Mouse (Mus musculus): ENCODE results near the gene Fuca1. TPM values are rescaled to one million over a fixed set of nuclear protein-coding genes. Genes with fewer than 3 reads are reported as not detected.
A peak's percentile ranks its signal among the peaks of the same experiment; 100 is the strongest.

The Fuca1 gene
- polyA plus RNA-seq, 1 experiment, result 43.5 TPM

DNA sequence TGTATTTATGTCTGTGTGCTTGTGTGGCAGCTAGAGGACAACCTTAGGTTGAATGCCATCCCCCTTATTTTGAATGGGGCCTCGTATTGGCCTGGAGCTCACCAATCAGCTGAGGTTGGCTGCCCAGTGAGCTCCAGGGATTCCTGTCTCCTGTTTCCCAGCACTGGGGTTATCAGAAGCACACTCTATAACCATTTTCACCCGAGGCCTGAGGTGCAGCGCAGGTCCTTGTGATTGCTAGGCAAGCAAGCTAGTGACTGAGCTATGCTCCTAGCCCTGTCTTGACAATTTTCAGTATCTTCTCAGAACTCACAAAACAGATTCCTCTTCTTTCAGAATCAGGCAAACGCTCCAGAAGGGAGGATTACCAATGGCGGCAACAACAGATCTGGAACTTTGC is 64.0 kb downstream of the Fuca1 start:
- 97% methylated on average over 5 of the region's 5 CpGs for WGBS
- H3K4me1 ChIP-seq (replicated peaks; ENCODE audit: control insufficient read depth, insufficient read depth, low read length), result peaks cover 8% of the 10 kb centered on the region
- TF ChIP-seq POLR2A (IDR thresholded peaks at IDR 0.05; ENCODE audit: control insufficient read depth, extremely low read depth, insufficient read depth, low read length, poor library complexity) (no peak), CTCF (IDR thresholded peaks at IDR 0.05; ENCODE audit: borderline replicate concordance, control insufficient read depth, extremely low read depth, insufficient read depth, low read length, poor library complexity) (no peak)

DNA sequence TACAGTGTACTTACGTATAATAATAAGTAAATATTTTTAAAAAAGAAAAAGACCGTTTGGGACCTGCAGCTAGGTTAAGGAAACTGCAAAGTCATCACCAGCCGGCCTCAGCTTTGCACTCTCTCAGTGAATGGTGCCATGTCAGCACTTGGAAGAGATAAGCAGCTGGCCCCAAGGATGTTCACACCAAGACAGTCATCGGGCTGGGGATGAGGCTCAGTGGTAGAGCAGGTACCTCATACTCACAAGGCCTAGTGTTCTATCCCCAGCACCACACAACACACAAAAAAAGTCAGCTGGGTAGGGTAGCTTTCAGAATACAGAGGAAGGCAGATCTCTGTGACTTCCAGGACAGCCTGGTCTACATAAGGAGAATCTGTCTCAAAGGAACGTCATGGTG is 64.7 kb downstream of the Fuca1 start:
- Histone ChIP-seq H3K36me3 (ENCODE audit: control insufficient read depth, insufficient read depth, low read length) (peaks cover 6% of the 10 kb centered on the region), H3K4me3 (ENCODE audit: control insufficient read depth, insufficient read depth, low read length) (no peak overlapping the region), H3K27ac (ENCODE audit: control insufficient read depth, insufficient read depth, low read length) (no peak overlapping the region), H3K27me3 (ENCODE audit: control insufficient read depth, insufficient read depth, low read length) (no peaks in the 10 kb centered on the region), H3K4me1 (replicated peaks; ENCODE audit: control insufficient read depth, insufficient read depth, low read length) (peaks cover 8% of the 10 kb centered on the region)
- DNase-seq, result no peak
- WGBS, result 80% methylated on average over 5 of the region's 5 CpGs
- TF ChIP-seq POLR2A (IDR thresholded peaks at IDR 0.05; ENCODE audit: control insufficient read depth, extremely low read depth, insufficient read depth, low read length, poor library complexity), result no peak
- no peak for TF ChIP-seq CTCF (IDR thresholded peaks at IDR 0.05; ENCODE audit: borderline replicate concordance, control insufficient read depth, extremely low read depth, insufficient read depth, low read length, poor library complexity)

More for the DNA sequence above, 64.0 kb downstream of the Fuca1 start:
- H3K36me3 ChIP-seq (ENCODE audit: control insufficient read depth, insufficient read depth, low read length), result peaks cover 6% of the 10 kb centered on the region
- no peak for DNase-seq
- H3K27me3 ChIP-seq (ENCODE audit: control insufficient read depth, insufficient read depth, low read length), result no peaks in the 10 kb centered on the region
- H3K27ac ChIP-seq (ENCODE audit: control insufficient read depth, insufficient read depth, low read length), result no peak overlapping the region
- H3K4me3 ChIP-seq (ENCODE audit: control insufficient read depth, insufficient read depth, low read length), result no peak overlapping the region

DNA sequence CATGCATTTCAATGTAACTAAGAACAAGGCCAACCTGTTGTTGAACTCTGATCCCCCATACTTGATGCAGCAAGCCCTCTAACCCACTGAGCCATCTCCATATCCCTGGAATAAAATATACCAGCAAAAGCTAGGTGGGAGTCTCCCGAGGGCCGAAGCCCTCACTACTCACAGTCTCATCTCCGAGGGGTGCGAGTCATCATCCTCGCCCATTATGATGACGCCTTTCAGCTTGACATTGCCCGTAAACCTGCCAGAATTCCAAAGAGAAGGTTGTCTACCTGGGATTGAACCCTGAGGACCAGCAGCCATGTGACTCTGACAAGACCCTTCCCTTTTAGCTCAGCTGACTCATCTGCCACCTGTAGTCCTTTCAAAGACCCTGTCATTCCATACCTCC is 65.2 kb downstream of the Fuca1 start:
- peaks cover 8% of the 10 kb centered on the region for H3K4me1 ChIP-seq (replicated peaks; ENCODE audit: control insufficient read depth, insufficient read depth, low read length)
- H3K36me3 ChIP-seq (ENCODE audit: control insufficient read depth, insufficient read depth, low read length), result peaks cover 6% of the 10 kb centered on the region
- WGBS, result 97% methylated on average over 7 of the region's 7 CpGs
- DNase-seq, result no peak
- H3K4me3 ChIP-seq (ENCODE audit: control insufficient read depth, insufficient read depth, low read length), result no peak overlapping the region
- H3K27ac ChIP-seq (ENCODE audit: control insufficient read depth, insufficient read depth, low read length), result no peak overlapping the region
- no peaks in the 10 kb centered on the region for H3K27me3 ChIP-seq (ENCODE audit: control insufficient read depth, insufficient read depth, low read length)
- TF ChIP-seq POLR2A (IDR thresholded peaks at IDR 0.05; ENCODE audit: control insufficient read depth, extremely low read depth, insufficient read depth, low read length, poor library complexity) (no peak), CTCF (IDR thresholded peaks at IDR 0.05; ENCODE audit: borderline replicate concordance, control insufficient read depth, extremely low read depth, insufficient read depth, low read length, poor library complexity) (no peak)

DNA sequence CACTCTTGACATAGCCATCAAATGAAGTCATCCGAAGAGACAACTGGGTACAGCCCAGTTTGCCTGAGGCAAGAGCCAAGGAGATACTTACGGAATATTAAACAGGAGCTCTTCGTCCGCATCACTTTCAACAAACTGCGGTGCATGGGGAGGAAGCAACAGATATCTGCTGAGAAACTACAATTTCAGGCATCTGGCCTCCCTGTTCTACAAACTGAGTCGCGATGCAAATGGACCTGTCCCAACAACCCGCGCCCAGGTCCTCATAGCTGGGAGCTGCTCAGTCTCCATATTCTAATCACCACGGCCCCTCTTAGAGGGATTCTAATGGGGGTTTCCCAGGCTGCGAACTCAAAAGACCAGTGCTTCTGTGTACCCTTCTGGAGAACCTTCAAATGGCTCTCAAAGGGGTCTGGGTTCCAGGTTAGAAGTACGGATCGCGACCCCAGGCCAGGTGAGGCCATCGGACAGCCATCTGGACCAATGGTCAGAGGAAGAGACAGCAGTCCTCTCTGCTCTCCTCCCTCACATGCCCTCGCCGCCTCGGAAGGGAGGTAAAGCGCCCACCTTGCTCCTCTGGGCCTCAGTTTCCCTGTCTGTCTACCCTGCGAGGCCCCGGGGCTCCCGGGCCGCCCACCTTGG is 65.9 kb downstream of the Fuca1 start:
- Histone ChIP-seq H3K36me3 (ENCODE audit: control insufficient read depth, insufficient read depth, low read length) (peaks cover 6% of the 10 kb centered on the region), H3K4me3 (ENCODE audit: control insufficient read depth, insufficient read depth, low read length) (peak overlapping the region; percentile 58), H3K27me3 (ENCODE audit: control insufficient read depth, insufficient read depth, low read length) (no peaks in the 10 kb centered on the region), H3K4me1 (replicated peaks; ENCODE audit: control insufficient read depth, insufficient read depth, low read length) (peaks cover 8% of the 10 kb centered on the region), H3K27ac (ENCODE audit: control insufficient read depth, insufficient read depth, low read length) (no peak overlapping the region)
- DNase-seq, result no peak
- TF ChIP-seq CTCF (IDR thresholded peaks at IDR 0.05; ENCODE audit: borderline replicate concordance, control insufficient read depth, extremely low read depth, insufficient read depth, low read length, poor library complexity) (no peak), POLR2A (IDR thresholded peaks at IDR 0.05; ENCODE audit: control insufficient read depth, extremely low read depth, insufficient read depth, low read length, poor library complexity) (no peak)
- WGBS, result 14% methylated on average over 23 of the region's 23 CpGs

DNA sequence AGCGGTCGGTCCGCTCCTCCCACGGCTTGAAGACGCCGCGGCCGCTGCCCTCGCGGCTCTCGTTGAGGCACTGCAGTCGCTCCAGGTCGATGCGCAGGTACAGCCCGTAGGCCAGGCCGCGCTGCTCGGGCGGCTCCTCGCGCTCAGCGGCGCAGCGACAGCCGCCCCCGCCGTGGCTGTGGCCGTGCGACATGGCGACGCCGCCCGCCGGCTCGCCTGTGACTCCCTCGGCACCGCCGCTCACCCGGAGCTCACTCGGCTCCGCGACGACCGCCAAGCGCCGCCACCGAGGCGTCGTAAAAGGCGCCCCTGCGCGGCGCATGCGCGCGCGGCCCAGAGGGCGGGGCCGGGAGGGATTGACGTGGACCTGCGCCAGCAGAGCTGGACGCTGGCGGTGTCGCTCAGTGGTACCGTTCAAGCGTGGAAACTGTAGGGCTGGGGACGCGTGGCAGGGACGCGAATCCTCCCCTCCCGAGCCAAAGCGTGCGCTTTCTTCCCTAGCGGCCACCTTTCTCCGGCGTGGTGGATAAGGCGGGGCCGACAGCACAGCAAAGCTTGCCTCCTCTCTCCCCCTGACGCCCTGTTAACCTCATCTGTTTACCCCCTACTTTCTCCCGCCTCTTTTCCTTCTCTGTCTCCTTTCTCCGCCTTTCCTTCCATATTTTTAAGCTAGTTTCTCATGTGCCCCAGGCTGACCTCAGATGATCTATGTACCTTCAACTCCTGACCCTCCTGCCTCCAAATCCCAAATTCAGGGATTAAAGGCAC is 66.6 kb downstream of the Fuca1 start, which contains the start of gene Pithd1:
Gene Pithd1 (minus strand): TSS at position 322 of the 768 bp plus-strand sequence.
- Histone ChIP-seq H3K36me3 (ENCODE audit: control insufficient read depth, insufficient read depth, low read length) (peaks cover 6% of the 10 kb centered on the region), H3K27me3 (ENCODE audit: control insufficient read depth, insufficient read depth, low read length) (no peaks in the 10 kb centered on the region), H3K4me3 (ENCODE audit: control insufficient read depth, insufficient read depth, low read length) (peak within 1 kb of the TSS; percentile 58), H3K27ac (ENCODE audit: control insufficient read depth, insufficient read depth, low read length) (no peak within 1 kb of the TSS), H3K4me1 (replicated peaks; ENCODE audit: control insufficient read depth, insufficient read depth, low read length) (peaks cover 8% of the 10 kb centered on the region)
- TF ChIP-seq POLR2A (IDR thresholded peaks at IDR 0.05; ENCODE audit: control insufficient read depth, extremely low read depth, insufficient read depth, low read length, poor library complexity) (peak; percentile 97), CTCF (IDR thresholded peaks at IDR 0.05; ENCODE audit: borderline replicate concordance, control insufficient read depth, extremely low read depth, insufficient read depth, low read length, poor library complexity) (peak; percentile 61)
- under 1% methylated on average over 81 of the region's 81 CpGs for WGBS
- DNase-seq, result peak; percentile 93

DNA sequence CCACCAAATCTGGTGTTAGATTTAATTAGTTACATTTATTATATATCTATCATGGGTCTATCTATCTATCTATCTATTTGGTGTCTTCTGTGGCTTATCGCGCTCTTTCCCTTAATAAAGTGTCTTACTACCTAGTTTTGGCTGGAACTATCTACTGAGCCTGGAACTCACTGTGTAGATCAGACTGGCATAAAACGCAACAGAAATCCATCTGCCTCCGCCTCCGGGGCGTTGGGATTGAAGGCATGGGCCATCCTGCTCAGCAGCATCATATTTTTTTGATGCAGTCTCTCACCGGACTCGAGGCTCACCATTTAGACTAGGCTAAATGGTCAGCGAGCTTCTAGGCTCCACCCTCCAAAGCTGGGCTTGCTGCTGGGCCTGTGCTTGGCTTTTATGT is 67.2 kb downstream of the Fuca1 start:
- H3K27me3 ChIP-seq (ENCODE audit: control insufficient read depth, insufficient read depth, low read length), result no peaks in the 10 kb centered on the region
- DNase-seq, result no peak
- TF ChIP-seq POLR2A (IDR thresholded peaks at IDR 0.05; ENCODE audit: control insufficient read depth, extremely low read depth, insufficient read depth, low read length, poor library complexity) (no peak), CTCF (IDR thresholded peaks at IDR 0.05; ENCODE audit: borderline replicate concordance, control insufficient read depth, extremely low read depth, insufficient read depth, low read length, poor library complexity) (no peak)
- H3K36me3 ChIP-seq (ENCODE audit: control insufficient read depth, insufficient read depth, low read length), result peaks cover 6% of the 10 kb centered on the region
- H3K27ac ChIP-seq (ENCODE audit: control insufficient read depth, insufficient read depth, low read length), result no peak overlapping the region
- WGBS, result 87% methylated on average over 9 of the region's 9 CpGs
- H3K4me1 ChIP-seq (replicated peaks; ENCODE audit: control insufficient read depth, insufficient read depth, low read length), result peaks cover 8% of the 10 kb centered on the region
- H3K4me3 ChIP-seq (ENCODE audit: control insufficient read depth, insufficient read depth, low read length), result no peak overlapping the region

Other genes starting within 250 kb of the Fuca1 start
- 2.0 and 2.5 TPM in 2 replicates for gene Ifnlr1, start 234.4 kb upstream of the Fuca1 start, polyA plus RNA-seq (2012; rRNA removed)
- 0.24 and 0.40 TPM in 2 replicates for gene Il22ra1, start 192.6 kb upstream of the Fuca1 start, polyA plus RNA-seq (2012; rRNA removed)
- gene Myom3, start 161.0 kb upstream of the Fuca1 start, polyA plus RNA-seq (2012; rRNA removed), result 0.08 and 0.13 TPM in 2 replicates
- gene Srsf10, start 65.0 kb upstream of the Fuca1 start, polyA plus RNA-seq (2012; rRNA removed), result 194 and 220 TPM in 2 replicates
- 26.7 and 28.6 TPM in 2 replicates for gene Pnrc2, start 46.9 kb upstream of the Fuca1 start, polyA plus RNA-seq (2012; rRNA removed)
- 9.3 and 9.5 TPM in 2 replicates for gene Cnr2, start 25.3 kb upstream of the Fuca1 start, polyA plus RNA-seq (2012; rRNA removed)
- gene Hmgcl, start 25.7 kb downstream of the Fuca1 start, polyA plus RNA-seq (2012; rRNA removed), result 46.4 and 53.1 TPM in 2 replicates
- 37.0 and 38.4 TPM in 2 replicates for gene Gale, start 43.0 kb downstream of the Fuca1 start, polyA plus RNA-seq (2012; rRNA removed)
- gene Lypla2, start 51.9 kb downstream of the Fuca1 start, polyA plus RNA-seq (2012; rRNA removed), result 214 and 224 TPM in 2 replicates
- gene Pithd1, start 66.5 kb downstream of the Fuca1 start, polyA plus RNA-seq (2012; rRNA removed), result 140 and 171 TPM in 2 replicates
- gene Eloa, start 101.0 kb downstream of the Fuca1 start, polyA plus RNA-seq (2012; rRNA removed), result 18.6 and 20.4 TPM in 2 replicates
- 418 and 466 TPM in 2 replicates for gene Rpl11, start 132.7 kb downstream of the Fuca1 start, polyA plus RNA-seq (2012; rRNA removed)
- gene Id3, start 222.8 kb downstream of the Fuca1 start, polyA plus RNA-seq (2012; rRNA removed), result 312 and 357 TPM in 2 replicates